Mouse (Mus musculus): ENCODE measurements around the gene Tgif2. TPM values are rescaled to one million over a fixed set of nuclear protein-coding genes. Genes with fewer than 3 reads are reported as not detected.
"Not testable (repeated sequence)": the region's sequence is repeated elsewhere in the genome, so short reads cannot be mapped to it uniquely, and the experiment has no call there.

The Tgif2 gene
- polyA plus RNA-seq, 1 experiment from 2014 or later = 18.9 TPM

DNA sequence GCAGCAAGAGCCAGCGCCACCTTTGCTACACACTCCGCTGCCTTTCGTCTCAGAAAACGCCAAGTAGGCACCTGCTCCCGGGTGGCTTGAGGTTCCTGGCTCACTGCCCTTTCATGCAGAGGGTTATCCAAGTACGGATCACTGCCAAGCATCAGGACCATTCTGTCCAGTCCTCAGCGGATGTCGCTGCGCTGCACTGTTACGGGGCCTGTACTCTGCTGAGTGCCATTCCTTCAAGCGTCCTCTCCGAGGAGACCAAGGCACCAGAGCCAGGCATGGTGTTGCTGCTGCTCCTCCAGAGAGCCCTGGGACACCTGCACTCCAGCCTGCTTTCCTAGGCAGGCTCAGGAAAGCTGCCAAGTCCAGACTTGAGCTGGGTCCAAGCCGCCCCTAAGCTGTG lies 13.8 kb downstream of the Tgif2 start:
- H3K36me3 ChIP-seq (replicated peaks; ENCODE audit: control insufficient read depth, insufficient read depth) = peaks cover 37% of the 10 kb centered on the region
- not testable (repeated sequence) for H3K4me2 ChIP-seq (replicated peaks); H3K27me3 ChIP-seq (ENCODE audit: control insufficient read depth, insufficient read depth, low read length); H3K27ac ChIP-seq; H3K9ac ChIP-seq; H3K4me1 ChIP-seq (replicated peaks; ENCODE audit: control insufficient read depth, insufficient read depth, low read length); H3K9me3 ChIP-seq (ENCODE audit: control insufficient read depth, low read length); H3K4me3 ChIP-seq (replicated peaks; ENCODE audit: low read length); DNase-seq (ENCODE audit: low spot score)
- WGBS = 71% methylated on average over 8 of the region's 13 CpGs
- ATAC-seq (ENCODE audit: low FRiP score) = peak; percentile 53; the same call in 1 of the 2 replicates

- ATAC-seq (ENCODE audit: low FRiP score) (peak; percentile 46; the same call in 1 of the 2 replicates), DNase-seq (ENCODE audit: low spot score) (peak; percentile 60)
- H3K4me3 ChIP-seq (replicated peaks; ENCODE audit: low read length); H3K4me1 ChIP-seq (replicated peaks; ENCODE audit: control insufficient read depth, insufficient read depth, low read length); H3K9ac ChIP-seq; H3K9me3 ChIP-seq (ENCODE audit: control insufficient read depth, low read length); H3K4me2 ChIP-seq (replicated peaks); H3K27me3 ChIP-seq (ENCODE audit: control insufficient read depth, insufficient read depth, low read length); H3K27ac ChIP-seq: not testable (repeated sequence)
- peaks cover 37% of the 10 kb centered on the region for H3K36me3 ChIP-seq (replicated peaks; ENCODE audit: control insufficient read depth, insufficient read depth)
- 50% methylated on average over 13 of the region's 13 CpGs for WGBS
Measured at GRCm38 (mm10) chr2:156853999-156854771, 14.4 kb downstream of the Tgif2 start.

DNA sequence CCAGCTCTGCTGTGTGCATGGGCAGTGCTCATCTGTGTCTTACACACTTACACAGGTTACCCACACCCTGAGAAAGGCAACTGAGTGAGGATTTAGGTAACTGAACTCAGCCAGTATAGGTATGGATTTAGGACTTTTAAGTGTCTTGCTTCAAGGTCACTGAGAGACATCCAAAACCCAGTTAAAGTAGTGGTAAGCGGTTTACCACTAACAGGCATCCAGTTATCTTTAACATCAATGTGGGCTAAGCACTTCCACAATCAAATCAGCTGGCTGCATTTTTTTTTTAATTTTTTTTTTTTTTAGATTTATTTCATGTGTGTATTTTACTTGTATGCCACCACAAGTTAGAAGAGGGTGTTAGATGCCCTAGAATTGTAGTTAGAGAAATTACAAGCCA lies 16.5 kb downstream of the Tgif2 start:
- ATAC-seq (ENCODE audit: low FRiP score) (no peak), DNase-seq (ENCODE audit: low spot score) (no peak)
- Histone ChIP-seq H3K4me2 (replicated peaks) (no peak overlapping the region), H3K9me3 (ENCODE audit: control insufficient read depth, low read length) (no peaks in the 10 kb centered on the region), H3K9ac (no peak overlapping the region), H3K27me3 (ENCODE audit: control insufficient read depth, insufficient read depth, low read length) (no peaks in the 10 kb centered on the region), H3K4me3 (replicated peaks; ENCODE audit: low read length) (no peak overlapping the region), H3K4me1 (replicated peaks; ENCODE audit: control insufficient read depth, insufficient read depth, low read length) (peaks cover 3% of the 10 kb centered on the region), H3K36me3 (replicated peaks; ENCODE audit: control insufficient read depth, insufficient read depth) (peaks cover 25% of the 10 kb centered on the region), H3K27ac (no peak overlapping the region)
- whole genome bisulfite sequencing = 92% methylated on average over 1 of the region's 1 CpGs

DNA sequence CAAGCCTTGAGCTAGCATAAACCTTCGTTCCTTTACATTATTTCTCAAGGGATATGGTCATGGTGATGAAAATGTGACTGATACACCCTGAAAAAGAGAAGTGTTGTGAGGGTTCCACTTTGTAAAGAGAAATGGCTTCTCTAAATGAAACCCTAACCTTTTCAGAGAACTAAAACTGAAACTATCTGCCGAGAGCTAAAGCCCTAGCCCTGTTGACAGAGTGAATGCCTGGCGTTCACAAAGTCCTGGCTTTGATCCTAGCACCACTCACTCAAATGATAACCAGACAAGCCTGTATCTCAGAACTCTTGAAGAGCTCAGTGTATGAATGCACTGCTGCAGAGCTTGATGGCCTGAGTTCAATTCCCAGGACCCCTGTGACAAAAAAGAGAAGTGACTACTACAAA lies 17.6 kb downstream of the Tgif2 start:
- H3K9ac ChIP-seq = no peak overlapping the region

GRCm38 (mm10) chr2:156857835-156858234 lies 18.0 kb downstream of the Tgif2 start, which contains the start of gene 4930518I15Rik:
Gene 4930518I15Rik (minus strand): TSS chr2:156857946.
- 90% methylated on average over 2 of the region's 2 CpGs for WGBS
- Histone ChIP-seq H3K4me2 (replicated peaks) (no peak within 1 kb of the TSS), H3K36me3 (replicated peaks; ENCODE audit: control insufficient read depth, insufficient read depth) (peaks cover 13% of the 10 kb centered on the region; the same call in 1 of the 2 replicates), H3K27me3 (ENCODE audit: control insufficient read depth, insufficient read depth, low read length) (no peaks in the 10 kb centered on the region), H3K9me3 (ENCODE audit: control insufficient read depth, low read length) (no peaks in the 10 kb centered on the region), H3K4me1 (replicated peaks; ENCODE audit: control insufficient read depth, insufficient read depth, low read length) (peaks cover 10% of the 10 kb centered on the region), H3K4me3 (replicated peaks; ENCODE audit: low read length) (no peak within 1 kb of the TSS), H3K27ac (no peak within 1 kb of the TSS), H3K9ac (no peak within 1 kb of the TSS; the same call in 1 of the 2 replicates)
- DNase-seq (ENCODE audit: low spot score) (no peak), ATAC-seq (ENCODE audit: low FRiP score) (no peak)

More for the DNA sequence above, 17.6 kb downstream of the Tgif2 start:
- 86% methylated on average over 3 of the region's 3 CpGs for WGBS
- no peaks in the 10 kb centered on the region for H3K9me3 ChIP-seq (ENCODE audit: control insufficient read depth, low read length)
- no peak for DNase-seq (ENCODE audit: low spot score)
- no peak overlapping the region for H3K4me3 ChIP-seq (replicated peaks; ENCODE audit: low read length)
- no peak overlapping the region for H3K27ac ChIP-seq
- H3K27me3 ChIP-seq (ENCODE audit: control insufficient read depth, insufficient read depth, low read length) = no peaks in the 10 kb centered on the region
- peaks cover 15% of the 10 kb centered on the region; the same call in 1 of the 2 replicates for H3K36me3 ChIP-seq (replicated peaks; ENCODE audit: control insufficient read depth, insufficient read depth)
- H3K4me2 ChIP-seq (replicated peaks) = no peak overlapping the region
- H3K4me1 ChIP-seq (replicated peaks; ENCODE audit: control insufficient read depth, insufficient read depth, low read length) = peaks cover 10% of the 10 kb centered on the region
- no peak for ATAC-seq (ENCODE audit: low FRiP score)

GRCm38 (mm10) chr2:156858671-156859070 lies 18.9 kb downstream of the Tgif2 start:
- ATAC-seq (ENCODE audit: low FRiP score) = no peak
- no peak overlapping the region for H3K4me3 ChIP-seq (replicated peaks; ENCODE audit: low read length)
- peaks cover 12% of the 10 kb centered on the region; the same call in 1 of the 2 replicates for H3K36me3 ChIP-seq (replicated peaks; ENCODE audit: control insufficient read depth, insufficient read depth)
- peaks cover 11% of the 10 kb centered on the region for H3K4me1 ChIP-seq (replicated peaks; ENCODE audit: control insufficient read depth, insufficient read depth, low read length)
- no peak overlapping the region for H3K4me2 ChIP-seq (replicated peaks)
- no peak overlapping the region for H3K27ac ChIP-seq
- 91% methylated on average over 7 of the region's 7 CpGs for WGBS
- H3K9me3 ChIP-seq (ENCODE audit: control insufficient read depth, low read length) = no peaks in the 10 kb centered on the region
- H3K9ac ChIP-seq = no peak overlapping the region
- H3K27me3 ChIP-seq (ENCODE audit: control insufficient read depth, insufficient read depth, low read length) = no peaks in the 10 kb centered on the region
- no peak for DNase-seq (ENCODE audit: low spot score)

- peaks cover 22% of the 10 kb centered on the region for H3K4me1 ChIP-seq (replicated peaks; ENCODE audit: control insufficient read depth, insufficient read depth, low read length)
- no peaks in the 10 kb centered on the region for H3K27me3 ChIP-seq (ENCODE audit: control insufficient read depth, insufficient read depth, low read length)
- DNase-seq (ENCODE audit: low spot score) (peak; percentile 47), ATAC-seq (ENCODE audit: low FRiP score) (no peak)
- H3K4me3 ChIP-seq (replicated peaks; ENCODE audit: low read length) = peak overlapping the region; percentile 66
- peak overlapping the region; percentile 90 for H3K27ac ChIP-seq
- WGBS = under 1% methylated on average over 19 of the region's 19 CpGs
- H3K9ac ChIP-seq = peak overlapping the region; percentile 83
- no peaks in the 10 kb centered on the region for H3K9me3 ChIP-seq (ENCODE audit: control insufficient read depth, low read length)
- peak overlapping the region; percentile 72 for H3K4me2 ChIP-seq (replicated peaks)
- H3K36me3 ChIP-seq (replicated peaks; ENCODE audit: control insufficient read depth, insufficient read depth) = peaks cover 27% of the 10 kb centered on the region
Measured at GRCm38 (mm10) chr2:156862041-156862717, 22.4 kb downstream of the Tgif2 start.

GRCm38 (mm10) chr2:156862772-156863486 lies 23.1 kb downstream of the Tgif2 start, which contains the start of gene Rab5if:
Gene Rab5if (plus strand): TSS chr2:156863128.
- H3K4me3 ChIP-seq (replicated peaks; ENCODE audit: low read length) = peak within 1 kb of the TSS; percentile 66
- peak within 1 kb of the TSS; percentile 90 for H3K27ac ChIP-seq
- peak; percentile 96 for ATAC-seq (ENCODE audit: low FRiP score)
- peaks cover 35% of the 10 kb centered on the region for H3K36me3 ChIP-seq (replicated peaks; ENCODE audit: control insufficient read depth, insufficient read depth)
- DNase-seq (ENCODE audit: low spot score) = peak; percentile 98
- H3K9ac ChIP-seq = peak within 1 kb of the TSS; percentile 83
- peak within 1 kb of the TSS; percentile 86 for H3K4me2 ChIP-seq (replicated peaks)
- no peaks in the 10 kb centered on the region for H3K9me3 ChIP-seq (ENCODE audit: control insufficient read depth, low read length)
- WGBS = under 1% methylated on average over 89 of the region's 98 CpGs
- H3K4me1 ChIP-seq (replicated peaks; ENCODE audit: control insufficient read depth, insufficient read depth, low read length) = peaks cover 22% of the 10 kb centered on the region
- no peaks in the 10 kb centered on the region for H3K27me3 ChIP-seq (ENCODE audit: control insufficient read depth, insufficient read depth, low read length)
